Mouse (Mus musculus) heart, postnatal 0 days (tissue): ENCODE results near the gene Spns2.

Experiments
- CTCF ChIP-seq: IDR thresholded peaks from 2 replicates; pipeline ENCODE4 v1.5.1; 2016; ENCODE audit warnings: antibody characterized with exemption, control low read depth, low read depth
- EP300 ChIP-seq: IDR thresholded peaks from 2 replicates; pipeline ENCODE4 v1.6.1; 2016; ENCODE audit warnings: antibody characterized with exemption, low read depth

DNA sequence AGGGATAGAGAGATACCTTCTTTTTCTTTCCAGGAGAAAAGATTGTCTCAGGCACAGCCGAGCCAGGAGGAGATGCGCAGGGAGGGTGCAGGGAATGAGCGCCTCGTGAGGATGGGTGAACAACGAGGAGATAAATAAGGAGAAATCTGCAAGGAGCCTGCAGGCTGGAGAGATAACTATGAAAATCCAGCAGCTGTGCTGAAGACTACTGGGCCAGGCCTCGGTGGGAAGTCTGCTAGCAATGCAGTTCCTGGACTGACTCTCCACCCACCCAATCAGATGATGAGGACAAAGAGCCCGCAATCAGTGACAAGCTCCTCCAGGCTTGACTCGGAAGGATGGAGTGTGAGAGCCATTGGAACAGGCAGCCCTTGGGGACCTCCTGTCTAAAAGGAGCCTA lies 12.5 kb upstream of the Spns2 start:
- TF ChIP-seq EP300 (no peak), CTCF (no peak)
